Mouse (Mus musculus) kidney, postnatal 25 days (tissue): ENCODE results near the gene Pih1d1.

Experiments
- DNase-seq, 2 experiments: peaks; one replicate each; pipeline ENCODE4 v3.0.0; 2021; ENCODE audit warnings: mixed read lengths in 2 of 2

Gene Pih1d1

GRCm38 (mm10) chr7:45126844-45127699, 27.0 kb upstream of the Pih1d1 start:
- no peak for DNase-seq

GRCm38 (mm10) chr7:45127700-45128224, 26.3 kb upstream of the Pih1d1 start:
- DNase-seq = no peak

- peak; percentile 98 to 99 for DNase-seq
Measured at GRCm38 (mm10) chr7:45128624-45129246, 25.4 kb upstream of the Pih1d1 start, which contains the start of gene Rpl13a. Rpl13a (minus strand) TSS chr7:45128761.

GRCm38 (mm10) chr7:45129318-45129717, 24.8 kb upstream of the Pih1d1 start:
- DNase-seq = peak; percentile 69 to 77

GRCm38 (mm10) chr7:45129776-45130512, 24.2 kb upstream of the Pih1d1 start:
- DNase-seq = no peak

- DNase-seq = no peak
Measured at GRCm38 (mm10) chr7:45131850-45132249, 22.3 kb upstream of the Pih1d1 start.

GRCm38 (mm10) chr7:45133446-45134159, 20.5 kb upstream of the Pih1d1 start:
- no peak for DNase-seq

- peak; percentile 45 to 61 for DNase-seq
Measured at GRCm38 (mm10) chr7:45134544-45135026, 19.5 kb upstream of the Pih1d1 start.

- DNase-seq = no peak
Measured at GRCm38 (mm10) chr7:45135370-45135769, 18.7 kb upstream of the Pih1d1 start.

GRCm38 (mm10) chr7:45135993-45136567, 18.0 kb upstream of the Pih1d1 start, which contains the start of the genes Gm45713 and Flt3l:
Gm45713 (minus strand) TSS chr7:45136231.
Flt3l (minus strand) TSS chr7:45136432.
- DNase-seq = peak; percentile 93 to 95

- DNase-seq = no peak
Measured at GRCm38 (mm10) chr7:45137171-45138006, 16.7 kb upstream of the Pih1d1 start.

- DNase-seq = no peak
Measured at GRCm38 (mm10) chr7:45138403-45138802, 15.7 kb upstream of the Pih1d1 start.

GRCm38 (mm10) chr7:45139904-45140723, 14.0 kb upstream of the Pih1d1 start:
- no peak for DNase-seq

GRCm38 (mm10) chr7:45141319-45141718, 12.8 kb upstream of the Pih1d1 start:
- no peak for DNase-seq

- no peak for DNase-seq
Measured at GRCm38 (mm10) chr7:45141914-45142313, 12.2 kb upstream of the Pih1d1 start.

- DNase-seq = no peak
Measured at GRCm38 (mm10) chr7:45144368-45145174, 9.5 kb upstream of the Pih1d1 start.

GRCm38 (mm10) chr7:45145460-45145859, 8.6 kb upstream of the Pih1d1 start:
- no peak for DNase-seq

- DNase-seq = peak; percentile 46 to 73
Measured at GRCm38 (mm10) chr7:45147267-45147666, 6.8 kb upstream of the Pih1d1 start.

- DNase-seq = peak; percentile 53 to 83
Measured at GRCm38 (mm10) chr7:45147899-45148298, 6.2 kb upstream of the Pih1d1 start.
